Mouse (Mus musculus): ENCODE measurements around the gene Pde3a.

Pde3a gene

GRCm38 (mm10) chr6:141425114-141425513 is 176.0 kb downstream of the Pde3a start:
- DNase-seq = no peak

- no peak for DNase-seq
Measured at GRCm38 (mm10) chr6:141428587-141428986, 179.5 kb downstream of the Pde3a start.

- no peak for DNase-seq
Measured at GRCm38 (mm10) chr6:141430134-141430533, 181.1 kb downstream of the Pde3a start.

- no peak for DNase-seq
Measured at GRCm38 (mm10) chr6:141432271-141432974, 183.4 kb downstream of the Pde3a start.

GRCm38 (mm10) chr6:141433917-141434756 is 185.1 kb downstream of the Pde3a start:
- no peak for DNase-seq

- DNase-seq = no peak
Measured at GRCm38 (mm10) chr6:141435160-141435559, 186.1 kb downstream of the Pde3a start.

- DNase-seq = no peak
Measured at GRCm38 (mm10) chr6:141439965-141440364, 190.9 kb downstream of the Pde3a start.

GRCm38 (mm10) chr6:141447547-141447946 is 198.5 kb downstream of the Pde3a start:
- no peak for DNase-seq

GRCm38 (mm10) chr6:141448886-141449285 is 199.8 kb downstream of the Pde3a start:
- no peak for DNase-seq

- DNase-seq = no peak
Measured at GRCm38 (mm10) chr6:141455335-141455734, 206.3 kb downstream of the Pde3a start.

- DNase-seq = no peak
Measured at GRCm38 (mm10) chr6:141456591-141456990, 207.5 kb downstream of the Pde3a start.

- no peak for DNase-seq
Measured at GRCm38 (mm10) chr6:141470251-141470650, 221.2 kb downstream of the Pde3a start.

GRCm38 (mm10) chr6:141474223-141474622 is 225.2 kb downstream of the Pde3a start:
- no peak for DNase-seq

GRCm38 (mm10) chr6:141474696-141475095 is 225.6 kb downstream of the Pde3a start:
- DNase-seq = no peak

GRCm38 (mm10) chr6:141485302-141486021 is 236.4 kb downstream of the Pde3a start:
- no peak for DNase-seq

GRCm38 (mm10) chr6:141487266-141487665 is 238.2 kb downstream of the Pde3a start:
- no peak for DNase-seq

- no peak for DNase-seq
Measured at GRCm38 (mm10) chr6:141488619-141489018, 239.6 kb downstream of the Pde3a start.

GRCm38 (mm10) chr6:141494909-141495308 is 245.8 kb downstream of the Pde3a start:
- DNase-seq = no peak

GRCm38 (mm10) chr6:141495634-141496418 is 246.8 kb downstream of the Pde3a start:
- no peak for DNase-seq

- DNase-seq = no peak
Measured at GRCm38 (mm10) chr6:141499511-141499910, 250.4 kb downstream of the Pde3a start.

- DNase-seq = no peak
Measured at GRCm38 (mm10) chr6:141501171-141501570, 252.1 kb downstream of the Pde3a start.

- DNase-seq = no peak
Measured at GRCm38 (mm10) chr6:141522541-141522940, 273.5 kb downstream of the Pde3a start.

Measured in B cell, adult 2 months (primary cell).